Mouse (Mus musculus) fibroblast of lung, adult 2 months (primary cell): ENCODE results near the gene Sirt2.

ENCODE experiments used
- DNase-seq: peaks from one replicate; pipeline ENCODE4 v3.0.0-alpha.2; 2011; ENCODE audit warnings: low read depth

The Sirt2 gene

GRCm38 (mm10) chr7:28767462-28767965 is 979 bp downstream of the Sirt2 start, which contains the start of gene Nfkbib:
Gene Nfkbib (minus strand): TSS chr7:28767512.
- DNase-seq = no peak

DNA sequence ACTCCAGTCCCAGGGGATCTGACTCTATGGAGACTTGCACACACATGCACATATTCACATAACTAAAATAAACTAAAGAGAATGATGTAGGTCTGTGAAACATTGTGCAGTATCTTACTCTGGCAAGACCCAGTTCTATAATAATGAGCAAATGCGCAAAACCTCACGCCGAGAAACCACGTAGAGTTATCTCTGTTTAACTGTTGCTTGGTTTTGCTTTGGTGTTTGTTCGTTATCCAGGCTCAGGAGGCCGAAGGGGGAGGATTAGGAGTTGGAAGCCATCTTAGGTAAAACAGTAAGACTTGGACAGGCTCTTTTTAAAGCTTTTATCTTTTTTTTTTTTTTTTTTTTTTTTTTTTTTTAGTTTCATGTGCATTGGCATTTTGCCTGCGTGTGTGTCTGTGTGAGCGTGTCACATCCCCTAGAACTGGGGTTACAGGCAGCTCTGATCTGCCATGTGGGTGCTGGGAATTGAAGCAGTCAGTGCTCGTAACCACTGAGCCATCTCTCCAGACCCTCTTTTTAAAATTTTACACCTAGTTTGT is 3.0 kb downstream of the Sirt2 start:
- no peak for DNase-seq

DNA sequence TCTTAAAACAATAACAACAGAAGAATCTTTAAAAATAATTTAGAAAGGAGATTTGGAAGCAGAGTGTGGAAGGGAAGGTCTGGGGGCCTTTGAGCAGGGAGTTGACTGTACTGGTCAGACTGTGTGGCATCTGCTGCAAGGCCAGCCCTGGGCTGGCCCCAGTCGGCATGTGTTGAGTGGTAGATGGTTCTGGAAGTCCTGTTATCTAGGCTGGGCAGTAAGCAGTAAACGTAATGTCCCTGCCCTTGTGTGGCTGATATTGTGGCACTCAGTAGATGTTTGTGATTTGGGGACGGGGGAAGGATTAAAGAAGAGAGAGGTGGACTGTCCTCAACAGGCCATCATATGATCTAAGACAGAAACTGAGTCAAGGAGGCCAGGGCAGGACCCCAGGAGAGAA is 3.8 kb downstream of the Sirt2 start:
- no peak for DNase-seq

- no peak for DNase-seq
These were observed 5.3 kb downstream of the Sirt2 start for GRCm38 (mm10) chr7:28771867-28772266.

DNA sequence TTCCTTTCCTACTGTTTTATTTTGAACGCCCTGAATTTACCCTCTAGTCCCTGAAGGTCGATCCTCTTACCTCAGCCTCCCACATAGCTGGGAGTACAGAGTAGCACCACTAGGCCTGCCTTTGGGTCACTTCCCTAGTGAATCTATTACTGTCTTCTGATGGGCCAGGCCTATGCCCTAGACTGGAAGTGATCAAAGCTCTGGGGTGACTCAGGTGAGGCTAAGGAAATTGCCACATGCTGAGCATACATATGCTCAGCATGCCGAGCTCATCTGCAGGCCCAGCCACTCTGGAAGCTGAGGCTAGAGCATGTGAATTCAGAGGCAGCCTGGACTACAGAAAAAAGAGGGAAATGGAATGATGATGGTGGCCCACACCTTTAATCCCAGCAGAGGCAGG is 6.6 kb downstream of the Sirt2 start:
- DNase-seq = no peak

DNA sequence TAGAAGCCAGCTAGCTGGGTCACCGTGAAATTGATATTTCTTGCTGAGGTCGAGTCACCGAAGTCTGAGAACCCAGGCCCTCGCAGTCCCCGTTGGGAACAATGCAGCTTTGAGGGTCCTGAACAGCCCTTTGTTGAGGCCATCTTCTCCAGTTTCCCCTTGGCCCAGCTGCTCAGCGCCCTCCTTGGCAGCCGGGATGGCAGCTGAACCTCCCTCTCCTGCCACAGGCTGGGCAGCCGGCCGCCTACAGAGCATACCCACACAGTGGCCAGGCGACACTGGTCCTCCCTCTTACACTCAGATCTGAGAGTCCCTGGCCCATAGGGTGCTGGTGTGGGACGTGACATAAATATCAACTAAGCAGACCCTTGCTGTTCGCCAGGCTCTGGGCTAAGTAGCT is 7.6 kb downstream of the Sirt2 start:
- DNase-seq = no peak

DNA sequence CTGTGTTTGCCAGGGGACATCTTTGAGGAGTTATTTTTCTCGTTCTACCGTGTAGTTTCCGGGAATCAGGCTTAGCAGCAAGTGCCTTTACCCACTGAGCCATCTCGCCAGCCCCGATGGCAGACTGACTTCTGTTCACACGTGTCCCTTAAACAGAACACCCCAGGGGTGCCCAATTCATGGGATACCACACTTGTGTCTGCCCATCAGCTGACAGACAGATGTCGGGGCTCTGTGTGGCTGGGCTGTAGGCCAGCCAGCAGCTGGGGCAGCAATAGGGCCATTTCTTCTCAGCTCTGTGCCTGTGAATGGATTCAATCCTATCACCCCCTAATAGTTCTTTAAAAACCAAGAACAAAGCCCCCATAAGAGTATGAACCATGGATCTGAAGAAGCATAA is 8.6 kb downstream of the Sirt2 start:
- DNase-seq = no peak

DNA sequence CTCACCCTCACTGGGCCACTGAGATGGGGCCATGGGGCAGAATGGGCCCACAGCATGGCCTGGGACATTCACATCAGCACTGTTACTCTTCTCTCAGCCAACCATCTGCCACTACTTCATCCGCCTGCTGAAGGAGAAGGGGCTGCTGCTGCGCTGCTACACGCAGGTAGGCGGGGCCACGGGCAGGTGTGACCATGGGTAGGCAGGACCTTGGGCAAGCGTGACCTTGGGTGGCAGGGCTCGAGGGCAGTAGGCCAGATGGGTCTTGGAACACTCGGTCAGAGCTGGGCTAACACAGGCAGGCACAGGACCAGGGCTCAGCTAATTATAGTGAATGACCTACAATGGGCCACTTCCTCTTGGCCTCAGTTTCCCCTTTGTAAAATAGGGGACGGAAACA is 12.3 kb downstream of the Sirt2 start:
- DNase-seq = no peak

DNA sequence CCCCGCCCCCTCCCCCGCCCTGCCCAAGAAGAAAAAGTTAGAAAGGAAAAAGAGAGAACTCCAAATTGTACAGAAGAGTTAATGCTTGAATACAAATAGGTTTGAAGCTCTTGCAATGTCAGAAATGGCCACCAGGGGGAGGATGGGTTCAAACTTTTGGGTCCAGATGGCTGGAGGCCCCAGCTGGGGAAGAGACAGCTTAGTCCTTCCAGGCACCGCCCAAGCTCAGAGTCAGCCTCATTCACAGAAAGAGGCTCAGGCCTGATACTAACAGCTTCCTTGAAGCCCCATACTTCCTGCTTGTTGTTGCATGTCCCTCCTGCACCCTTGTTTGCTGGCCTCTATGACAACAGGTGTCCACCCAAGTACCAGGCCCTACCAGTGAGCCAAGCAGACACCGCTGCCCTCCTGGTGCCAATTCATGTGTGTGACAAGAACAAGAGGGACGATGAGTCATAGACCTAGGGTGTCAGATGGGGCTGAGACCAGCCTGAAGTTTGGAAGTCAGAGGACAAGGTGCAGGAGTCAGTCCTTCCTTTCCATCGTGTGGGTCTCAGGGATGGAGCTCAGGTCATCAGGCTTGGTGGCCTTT is 13.6 kb downstream of the Sirt2 start:
- DNase-seq = peak; percentile 66

DNA sequence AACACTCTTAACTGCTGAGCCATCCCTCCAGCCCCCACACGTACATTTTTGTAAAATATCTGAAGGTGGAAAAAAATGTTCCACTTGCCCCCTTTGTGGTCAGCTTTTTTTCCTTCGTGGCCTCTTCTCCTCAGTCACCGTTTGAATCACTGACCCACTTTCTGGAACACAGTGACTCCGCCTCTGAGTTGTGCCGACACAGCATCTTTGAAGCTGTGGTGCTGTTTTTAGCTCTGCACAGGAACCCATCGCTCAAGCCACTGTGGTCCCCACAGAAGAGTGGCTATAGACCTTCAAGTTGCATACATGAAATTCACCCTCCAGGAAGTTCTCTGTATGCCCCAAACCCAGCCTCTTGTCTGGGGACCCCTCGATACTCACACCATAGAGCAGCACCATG is 14.3 kb downstream of the Sirt2 start:
- no peak for DNase-seq

DNA sequence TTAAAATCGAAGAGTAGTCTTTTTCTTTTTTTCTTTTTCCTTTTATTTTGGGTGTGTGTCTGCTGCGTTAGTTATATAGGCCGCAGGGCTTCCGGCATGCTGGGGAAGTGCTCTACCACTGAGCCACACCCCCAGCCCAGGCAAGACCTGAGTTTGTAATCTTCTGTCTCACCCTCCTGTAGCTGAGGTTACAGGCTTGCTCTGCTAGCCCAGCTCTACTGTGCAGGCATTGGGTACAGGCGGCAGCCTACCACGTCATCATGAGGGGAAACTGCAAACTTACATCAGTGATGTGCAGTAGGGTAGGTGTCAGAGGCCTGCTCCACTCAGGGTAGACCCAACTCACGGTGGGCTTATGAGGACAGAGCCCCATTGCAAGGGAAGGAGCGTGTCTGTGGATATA is 14.7 kb downstream of the Sirt2 start:
- DNase-seq = no peak

DNA sequence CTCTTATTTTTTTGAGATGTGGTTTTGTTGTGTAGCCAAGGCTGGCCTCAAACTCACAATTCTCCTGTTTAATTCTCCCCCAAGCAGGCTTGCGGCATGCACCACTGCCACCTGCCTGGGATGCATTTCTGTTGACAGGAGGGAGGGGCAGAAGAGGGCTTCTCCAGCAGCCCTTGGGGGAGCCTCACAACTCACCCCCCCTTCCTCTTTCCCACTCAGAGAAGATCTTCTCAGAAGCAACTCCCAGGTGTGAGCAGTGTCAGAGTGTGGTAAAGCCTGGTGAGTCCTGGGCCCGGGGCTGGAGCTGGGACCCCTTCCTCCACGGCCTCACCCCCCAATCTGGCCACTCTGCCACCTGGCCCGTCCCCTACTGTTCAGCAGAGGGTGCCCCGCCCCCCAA is 18.6 kb downstream of the Sirt2 start:
- no peak for DNase-seq

DNA sequence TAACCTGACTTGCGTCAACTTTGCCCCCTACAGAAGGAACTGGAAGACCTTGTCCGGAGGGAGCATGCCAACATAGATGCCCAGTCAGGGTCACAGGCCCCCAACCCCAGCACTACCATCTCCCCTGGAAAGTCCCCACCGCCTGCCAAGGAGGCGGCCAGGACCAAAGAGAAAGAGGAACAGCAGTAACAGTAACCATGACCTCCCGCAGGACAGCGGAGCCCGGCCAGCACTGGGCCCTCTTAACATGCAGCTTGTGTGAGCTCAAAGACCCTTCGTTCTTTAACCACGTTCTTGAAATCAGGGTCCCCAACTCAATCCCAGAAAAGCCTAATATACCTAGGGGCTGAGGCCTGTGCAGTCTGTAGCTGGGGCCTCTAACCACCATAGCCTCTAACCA is 21.3 kb downstream of the Sirt2 start:
- no peak for DNase-seq

DNA sequence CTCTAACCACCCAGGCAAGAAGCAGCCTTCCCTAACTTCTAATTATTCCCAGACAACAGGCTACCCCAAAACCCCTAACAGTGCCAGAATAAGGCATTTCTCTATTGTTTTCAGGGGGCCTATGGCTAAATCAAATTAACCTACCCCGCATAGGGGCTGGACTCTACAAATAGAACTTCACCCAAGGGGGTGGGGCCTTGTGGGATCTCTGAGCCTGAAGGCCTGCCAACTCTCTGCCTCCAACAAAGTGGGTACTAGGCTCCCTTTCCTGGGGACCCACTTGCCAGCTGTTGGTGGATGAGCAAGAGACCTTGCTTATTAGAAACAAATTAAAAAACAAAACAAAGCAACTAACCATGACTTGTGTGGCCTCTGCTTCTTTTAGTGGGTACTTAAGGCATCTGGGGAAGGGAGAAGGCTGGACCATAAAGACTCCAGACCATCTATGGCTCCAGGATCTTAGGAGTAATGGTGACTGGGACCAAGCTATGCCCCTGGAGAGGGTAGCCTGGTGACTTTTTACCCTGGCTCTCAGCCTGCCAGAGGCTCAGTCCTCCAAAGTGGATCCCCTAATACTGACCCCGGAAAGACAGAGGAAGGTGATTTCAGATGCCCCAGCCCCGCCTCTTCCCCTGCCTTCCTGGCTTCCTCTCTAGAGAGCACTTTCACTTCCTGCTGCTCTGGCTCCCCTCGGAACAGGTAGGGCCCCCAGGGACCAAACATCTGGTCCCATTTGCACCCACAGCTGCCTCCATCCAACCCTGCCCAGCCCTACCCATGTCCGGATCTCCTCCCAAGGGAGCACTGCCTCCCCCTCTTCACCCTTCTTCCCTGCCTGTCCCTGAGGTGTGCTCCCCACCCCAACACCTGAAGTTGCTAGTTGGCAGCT is 22.0 kb downstream of the Sirt2 start, which contains the start of gene Rinl:
Gene Rinl, plus strand, starts transcription at position 663 of the 889 bp plus-strand sequence.
- no peak for DNase-seq

DNA sequence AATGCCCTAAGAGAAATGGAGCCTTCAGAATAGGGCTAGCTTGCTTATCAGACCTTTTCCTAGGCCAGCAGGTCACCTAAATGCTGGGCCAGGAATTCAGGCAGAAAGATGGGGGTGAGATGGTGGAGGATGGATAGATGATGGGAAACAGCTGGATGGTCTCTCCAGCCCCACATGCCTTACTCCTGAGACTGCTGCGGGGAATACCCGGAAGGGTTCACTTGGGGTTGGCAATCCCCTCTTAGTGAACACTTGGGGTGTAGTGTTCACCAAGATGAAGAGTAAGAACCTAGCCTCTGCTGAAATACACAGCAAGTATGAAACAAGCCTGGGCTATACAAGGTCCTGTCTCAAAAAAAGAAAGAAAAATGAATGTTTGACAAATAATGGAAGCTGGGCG is 22.7 kb downstream of the Sirt2 start:
- DNase-seq = no peak

GRCm38 (mm10) chr7:28790066-28790806 is 23.7 kb downstream of the Sirt2 start:
- DNase-seq = no peak

DNA sequence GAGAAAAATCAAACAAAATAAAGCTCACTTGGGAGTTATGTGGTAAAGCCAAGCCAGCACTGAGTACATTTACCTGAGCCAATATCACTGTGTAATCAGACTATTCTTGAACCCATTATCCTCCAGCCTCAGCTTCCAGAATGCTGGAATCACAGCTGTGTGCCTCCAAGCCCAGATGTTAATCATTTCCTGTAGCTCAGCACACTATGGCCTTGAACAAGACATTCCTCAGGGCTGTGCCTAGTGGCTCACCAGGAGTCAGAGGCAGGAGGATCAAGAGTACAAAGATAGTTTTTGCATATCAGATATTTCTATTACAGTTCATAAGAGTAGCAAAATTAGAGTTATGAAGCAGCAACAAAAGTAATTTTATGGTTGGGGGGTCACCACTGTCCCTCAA is 25.2 kb downstream of the Sirt2 start:
- no peak for DNase-seq

- DNase-seq = no peak
These were observed 26.1 kb downstream of the Sirt2 start for GRCm38 (mm10) chr7:28792391-28793185.

DNA sequence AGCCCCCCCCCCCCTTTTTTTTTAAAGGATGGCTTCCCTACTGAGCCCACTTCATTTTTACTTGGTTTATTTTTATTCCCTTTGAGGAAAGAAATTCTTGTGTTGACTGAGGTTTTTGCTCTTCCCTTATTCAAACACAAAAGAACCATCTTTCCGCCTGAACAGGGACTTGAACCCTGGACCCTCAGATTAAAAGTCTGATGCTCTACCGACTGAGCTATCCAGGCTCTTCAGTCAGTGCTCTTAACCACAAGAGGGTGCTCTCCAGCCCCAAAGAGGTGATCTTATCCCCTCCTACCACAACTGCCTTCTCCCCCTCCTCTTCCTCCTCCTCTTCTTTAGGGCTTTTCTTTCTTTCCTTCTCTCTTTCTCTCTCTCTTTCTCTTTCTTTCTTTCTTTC is 27.3 kb downstream of the Sirt2 start:
- DNase-seq = no peak

GRCm38 (mm10) chr7:28794496-28794895 is 28.0 kb downstream of the Sirt2 start:
- no peak for DNase-seq

DNA sequence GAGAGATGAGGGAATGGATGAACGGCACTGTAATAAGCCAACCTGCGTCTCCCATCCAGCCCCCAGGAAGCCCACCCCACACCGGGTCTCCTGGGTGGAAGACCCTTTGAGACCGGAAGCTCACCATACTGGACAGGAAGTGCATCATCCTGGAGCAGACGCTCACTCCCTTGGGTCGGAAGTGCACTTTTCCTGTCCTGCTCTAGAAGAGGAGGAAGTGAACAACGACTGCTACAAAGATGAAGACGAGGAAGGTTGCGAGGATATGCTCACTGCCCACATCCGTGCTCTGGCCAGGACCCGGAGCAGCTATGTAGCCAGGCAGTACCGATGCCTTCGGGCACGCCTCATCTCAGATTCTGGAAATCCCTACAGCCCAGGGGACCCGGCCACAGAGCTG is 29.3 kb downstream of the Sirt2 start:
- DNase-seq = no peak

DNA sequence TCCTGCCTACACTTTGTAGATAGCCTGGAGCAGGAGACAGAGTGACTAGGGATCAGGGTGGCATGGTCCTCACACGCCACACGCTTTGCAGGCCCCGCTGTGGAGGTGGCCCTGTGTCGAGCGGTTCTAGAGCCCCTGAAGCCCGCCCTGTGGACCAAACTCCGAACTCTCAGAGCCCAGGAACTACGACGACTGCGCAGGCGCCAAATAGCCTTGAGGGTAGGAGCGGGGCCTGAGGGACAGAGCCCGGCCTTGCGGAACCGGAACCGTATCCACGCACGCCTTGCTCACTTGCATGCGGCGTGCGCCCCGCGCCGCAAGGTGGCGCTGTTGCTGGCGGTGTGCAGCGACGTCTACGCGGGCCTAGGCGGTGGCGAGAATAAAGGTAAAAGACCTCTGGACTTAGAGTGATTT is 30.0 kb downstream of the Sirt2 start:
- no peak for DNase-seq
